Mouse (Mus musculus): ENCODE measurements around the gene Dazap2.

Gene Dazap2

DNA sequence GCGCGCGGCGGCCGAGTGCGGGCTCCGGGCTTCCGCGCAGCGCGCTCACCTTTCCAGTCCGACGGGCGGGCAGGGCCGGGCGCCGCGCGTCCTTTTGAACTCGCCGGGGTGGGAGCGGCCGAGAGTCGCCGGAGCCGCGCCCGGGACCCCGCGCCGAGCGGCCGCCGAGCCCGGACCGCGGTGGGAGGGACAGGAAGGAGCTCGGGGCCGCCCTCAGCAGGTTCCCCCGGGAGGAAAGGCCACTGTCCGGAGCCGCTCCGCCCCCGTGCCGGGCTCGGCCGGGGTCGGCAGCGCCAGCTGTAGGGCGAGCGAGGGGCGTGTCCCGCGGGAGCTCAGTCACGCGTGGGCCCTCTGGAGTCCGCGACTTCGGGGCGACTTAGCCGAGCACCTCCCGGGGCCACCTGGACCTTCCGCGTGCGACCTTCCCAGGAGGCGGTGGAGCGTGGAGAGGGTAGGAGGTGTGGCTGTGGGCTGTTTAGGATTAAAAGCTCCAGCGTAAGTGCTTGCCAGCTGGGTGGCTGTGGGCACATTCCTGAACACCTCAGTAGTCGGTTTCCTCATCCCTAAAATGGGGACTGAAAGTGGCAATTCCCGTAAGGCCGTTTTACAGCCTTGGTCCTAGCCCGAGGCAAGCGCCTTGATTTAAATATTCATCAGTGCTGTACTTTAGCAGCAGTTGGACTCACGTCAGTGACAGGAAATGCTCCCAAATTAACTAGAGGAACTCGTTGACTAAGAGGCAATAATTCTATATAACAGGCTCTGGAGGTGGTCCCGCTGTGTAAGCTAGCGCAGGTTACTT lies 21.8 kb downstream of the Dazap2 start, which contains the start of gene Smagp:
TSS of gene Smagp (minus strand) at position 241 of the 802 bp plus-strand sequence.
- no peak for DNase-seq (ENCODE audit: low read depth in 1 of 2, low spot score in 2 of 2)

DNA sequence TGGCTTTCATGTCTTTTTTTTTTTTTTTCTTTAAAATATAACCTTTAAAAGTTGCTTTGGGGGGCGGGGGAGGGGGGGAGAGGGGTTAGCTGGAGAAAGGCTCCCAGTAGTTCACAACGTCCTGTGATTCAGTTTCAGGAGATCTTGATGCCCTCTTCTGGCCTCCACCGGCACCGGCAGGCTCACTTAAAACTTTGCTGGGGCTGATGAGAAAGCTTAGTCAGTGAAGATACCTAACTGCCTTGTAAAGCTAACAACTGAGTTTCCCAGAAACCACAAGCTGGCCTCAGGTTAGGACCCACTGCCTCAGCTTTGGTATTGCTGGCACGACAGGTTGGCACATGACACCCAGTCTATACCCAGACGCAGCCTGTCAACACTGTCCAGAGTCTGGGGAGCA lies 22.5 kb downstream of the Dazap2 start:
- peak in 1 of 2 experiments; percentile 19 for DNase-seq (ENCODE audit: low read depth in 1 of 2, low spot score in 2 of 2)

DNA sequence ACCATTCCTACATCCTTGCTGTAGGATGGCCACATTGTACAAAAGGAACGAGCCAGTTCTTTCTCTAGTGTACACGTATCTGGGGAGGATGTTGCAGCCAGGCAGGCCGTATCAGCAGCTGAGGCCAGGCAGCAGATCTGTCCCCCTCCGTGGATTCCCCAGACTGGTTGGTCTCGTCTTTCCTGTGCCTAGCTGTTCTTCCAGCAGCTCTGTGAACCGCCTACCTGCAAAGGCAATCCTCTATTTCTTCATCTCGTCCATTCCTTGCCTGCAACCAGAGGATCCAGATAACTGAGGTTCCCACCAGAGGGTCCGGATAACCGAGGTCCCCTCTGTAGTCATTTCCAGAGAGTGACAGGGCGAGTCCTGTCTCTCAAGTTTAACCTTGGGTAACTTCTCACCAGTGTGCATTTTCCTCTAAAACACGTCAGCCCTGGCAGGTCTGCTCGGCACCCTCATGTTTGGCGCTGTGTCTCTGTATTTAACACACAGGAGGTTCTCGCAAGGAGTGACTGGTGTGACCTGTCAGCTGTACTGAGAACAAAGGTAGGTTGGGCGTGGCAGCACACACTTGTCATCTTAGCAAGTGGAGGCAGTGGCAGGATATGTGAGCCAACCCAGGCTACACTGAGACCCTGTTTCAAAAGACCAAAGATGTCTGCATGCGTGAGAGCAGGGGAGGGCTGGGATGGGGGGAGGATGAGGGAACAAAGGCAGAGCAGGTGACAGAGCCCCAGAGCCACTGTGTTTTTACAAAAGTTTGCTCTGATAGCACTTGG lies 25.0 kb downstream of the Dazap2 start:
- no peak for DNase-seq (ENCODE audit: low read depth in 1 of 2, low spot score in 2 of 2)

DNA sequence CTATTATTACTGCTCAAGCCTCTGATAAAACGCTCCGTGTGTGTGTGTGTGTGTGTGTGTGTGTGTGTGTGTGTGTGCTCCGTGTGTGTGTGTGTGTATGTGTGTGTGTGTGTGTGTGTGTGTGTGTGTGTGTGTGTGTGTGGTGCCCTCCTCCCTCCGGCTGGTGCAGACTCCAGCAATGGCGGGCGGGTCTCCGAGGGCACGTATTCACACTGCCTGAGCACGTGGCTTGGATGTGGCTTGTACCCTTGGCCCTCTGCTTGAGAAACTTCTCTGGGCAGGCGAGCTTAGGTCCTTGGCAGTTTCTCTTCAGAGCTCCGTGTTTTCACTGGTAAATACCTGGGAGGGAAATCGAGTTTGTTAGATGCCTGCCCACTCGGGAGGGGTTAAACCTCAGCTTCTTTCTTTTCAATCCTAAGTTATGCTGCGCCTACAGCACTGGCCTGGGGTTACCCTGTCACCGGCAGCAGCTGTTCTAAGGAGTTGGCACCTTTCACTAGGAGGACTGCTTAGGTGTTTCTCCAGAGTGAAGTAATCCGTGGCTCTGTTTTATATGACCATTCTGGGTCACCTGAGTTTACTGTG lies 26.2 kb downstream of the Dazap2 start:
- DNase-seq (ENCODE audit: low read depth in 1 of 2, low spot score in 2 of 2) = no peak

DNA sequence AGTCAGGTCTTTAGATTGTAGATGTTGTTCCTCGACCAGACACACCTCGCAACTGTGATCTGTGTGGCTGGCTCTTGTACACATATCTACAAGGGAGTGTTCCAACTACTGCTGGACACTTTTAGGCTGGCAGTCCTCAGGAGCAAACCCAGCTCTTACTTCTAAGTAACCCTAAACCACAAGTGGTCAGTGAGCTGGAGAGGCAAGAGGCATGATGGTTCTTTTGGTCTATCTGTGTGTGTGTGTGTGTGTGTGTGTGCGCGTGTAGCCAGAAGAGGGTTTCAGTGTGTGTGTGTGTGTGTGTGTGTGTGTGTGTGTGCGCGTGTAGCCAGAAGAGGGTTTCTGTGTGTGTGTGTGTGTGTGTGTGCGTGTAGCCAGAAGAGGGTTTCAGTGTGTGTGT lies 27.3 kb downstream of the Dazap2 start:
- no peak for DNase-seq (ENCODE audit: low read depth in 1 of 2, low spot score in 2 of 2)

DNA sequence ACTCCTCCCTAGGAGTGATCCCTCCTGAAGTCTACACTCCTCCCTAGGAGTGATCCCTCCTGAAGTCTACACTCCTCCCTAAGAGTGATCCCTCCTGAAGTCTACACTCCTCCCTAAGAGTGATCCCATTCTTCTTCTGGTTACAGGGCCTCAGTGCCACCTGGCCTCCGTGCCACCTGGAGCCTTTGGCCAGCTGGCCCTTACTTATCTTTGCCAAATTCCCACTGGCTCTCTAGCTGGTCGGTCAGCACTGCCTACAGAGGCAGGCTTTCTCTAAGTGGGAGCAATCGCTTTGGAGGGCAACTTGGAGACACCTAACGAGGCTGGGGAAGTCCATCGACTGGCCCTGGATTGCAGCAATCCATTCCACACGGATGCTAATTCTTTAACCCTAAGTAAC lies 31.0 kb downstream of the Dazap2 start:
- no peak for DNase-seq (ENCODE audit: low read depth in 1 of 2, low spot score in 2 of 2)

DNA sequence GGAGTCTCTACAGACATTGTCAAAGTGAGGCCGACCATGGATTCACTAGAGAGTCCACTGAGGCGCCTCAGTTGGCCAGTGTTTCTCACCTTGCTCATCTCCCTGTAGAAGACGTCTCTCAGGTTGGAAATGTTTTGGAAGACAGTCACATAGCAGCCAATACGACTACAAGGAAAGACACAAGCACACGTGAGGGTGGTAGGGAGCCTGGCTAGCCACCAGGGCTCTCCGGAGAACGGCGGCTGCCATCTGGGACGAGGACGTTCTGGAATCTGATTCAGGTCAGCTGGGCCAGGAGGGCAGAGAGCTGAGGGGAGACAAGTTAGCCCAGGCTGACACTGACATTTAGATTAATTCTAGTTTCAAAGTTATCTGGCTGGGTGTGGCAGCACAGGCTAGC lies 35.0 kb downstream of the Dazap2 start:
- no peak for DNase-seq (ENCODE audit: low read depth in 1 of 2, low spot score in 2 of 2)

DNA sequence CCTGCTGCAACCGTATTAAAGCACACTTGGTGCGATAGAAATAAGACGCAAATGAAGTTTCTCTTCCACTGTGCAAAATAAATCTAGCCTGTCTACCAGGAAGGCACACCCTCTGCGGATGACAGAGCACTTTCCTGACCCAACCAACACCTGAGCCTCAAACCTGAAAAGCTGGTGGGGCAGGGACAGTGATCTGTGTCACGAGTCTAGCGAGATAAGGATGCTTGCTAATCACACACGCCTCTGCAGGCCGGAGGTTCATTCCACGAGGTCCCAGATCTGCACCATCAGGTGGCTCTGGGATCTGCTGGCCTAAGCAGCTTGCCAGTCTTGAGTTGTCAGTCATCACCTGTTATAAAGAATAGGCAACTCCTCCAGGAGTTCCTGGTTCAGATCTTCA lies 36.5 kb downstream of the Dazap2 start:
- DNase-seq (ENCODE audit: low read depth in 1 of 2, low spot score in 2 of 2) = no peak

DNA sequence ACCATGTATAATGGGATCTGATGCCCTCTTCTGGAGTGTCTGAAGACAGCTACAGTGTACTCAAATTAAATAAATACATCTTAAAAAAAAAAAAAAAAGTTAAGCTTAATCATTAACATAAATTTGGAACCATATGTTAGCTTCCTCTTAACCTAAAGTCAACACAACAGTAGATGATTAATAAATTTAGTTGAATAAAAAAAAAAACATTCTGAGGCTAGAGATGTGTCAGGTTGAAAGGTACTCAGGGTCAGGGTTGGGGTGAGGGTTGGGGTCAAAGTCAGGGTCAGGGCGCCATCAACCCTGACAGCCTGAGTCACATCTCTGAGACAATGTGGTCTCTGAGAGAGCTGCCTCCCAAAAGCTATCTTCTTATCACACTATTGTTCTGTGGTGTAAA lies 39.1 kb downstream of the Dazap2 start:
- DNase-seq (ENCODE audit: low read depth in 1 of 2, low spot score in 2 of 2) = no peak

DNA sequence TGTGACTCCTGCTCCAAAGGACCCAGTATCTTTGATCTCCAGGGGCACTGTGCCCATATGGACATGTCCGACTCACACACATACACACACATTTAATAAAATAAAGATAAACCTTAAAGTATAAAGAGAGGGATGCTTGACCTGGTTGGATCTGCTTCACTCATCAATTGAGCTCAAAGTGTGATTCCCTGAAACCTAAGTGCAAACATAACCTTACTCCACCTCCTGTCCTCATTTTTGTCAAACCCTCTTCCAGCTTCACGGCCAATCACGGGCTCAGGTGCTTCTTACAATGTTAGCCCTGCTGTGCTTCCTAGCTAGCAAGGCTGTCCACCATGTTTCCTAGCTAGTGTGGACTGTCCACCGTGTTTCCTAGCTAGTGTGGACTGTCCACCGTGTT lies 40.1 kb downstream of the Dazap2 start:
- no peak for DNase-seq (ENCODE audit: low read depth in 1 of 2, low spot score in 2 of 2)

DNA sequence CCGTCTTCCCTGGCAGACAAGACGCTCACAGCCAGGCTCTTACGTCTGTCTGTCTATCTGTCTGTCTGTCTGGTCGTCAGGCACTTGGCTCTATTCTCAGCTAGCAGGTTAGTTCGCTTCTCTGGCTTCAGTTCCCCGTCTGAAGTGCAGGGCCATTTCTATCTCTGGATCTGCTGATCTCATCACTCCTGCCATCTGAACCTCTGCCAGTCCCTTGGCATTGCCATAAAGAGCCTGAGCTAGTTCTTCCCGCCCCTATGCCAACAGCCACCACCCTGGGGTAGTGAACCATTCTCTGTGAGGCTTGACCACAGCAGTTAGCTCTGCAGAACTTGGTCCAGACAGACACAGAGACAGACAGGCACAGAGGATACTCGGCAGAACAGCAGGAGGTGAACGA lies 45.2 kb downstream of the Dazap2 start:
- no peak for DNase-seq (ENCODE audit: low read depth in 1 of 2, low spot score in 2 of 2)

DNA sequence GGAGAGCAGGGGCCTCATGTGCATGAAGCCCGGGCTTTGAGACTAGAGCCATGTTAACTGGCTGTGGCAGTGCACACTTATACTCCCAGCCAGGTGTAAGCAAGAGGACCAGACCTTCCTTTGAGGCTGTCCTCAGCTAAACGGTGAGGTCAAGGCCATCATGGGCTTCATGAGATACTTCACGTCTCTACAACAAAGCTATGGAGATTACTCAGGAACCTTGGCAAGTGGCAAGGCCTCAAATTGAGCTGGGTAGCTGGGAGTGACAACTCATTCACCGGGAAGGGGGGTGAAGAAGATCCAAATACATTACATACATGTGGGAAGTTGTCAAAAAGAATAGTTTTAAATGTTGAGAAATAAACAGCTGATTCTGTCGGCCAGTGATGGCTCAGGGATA lies 45.7 kb downstream of the Dazap2 start:
- no peak for DNase-seq (ENCODE audit: low read depth in 1 of 2, low spot score in 2 of 2)

DNA sequence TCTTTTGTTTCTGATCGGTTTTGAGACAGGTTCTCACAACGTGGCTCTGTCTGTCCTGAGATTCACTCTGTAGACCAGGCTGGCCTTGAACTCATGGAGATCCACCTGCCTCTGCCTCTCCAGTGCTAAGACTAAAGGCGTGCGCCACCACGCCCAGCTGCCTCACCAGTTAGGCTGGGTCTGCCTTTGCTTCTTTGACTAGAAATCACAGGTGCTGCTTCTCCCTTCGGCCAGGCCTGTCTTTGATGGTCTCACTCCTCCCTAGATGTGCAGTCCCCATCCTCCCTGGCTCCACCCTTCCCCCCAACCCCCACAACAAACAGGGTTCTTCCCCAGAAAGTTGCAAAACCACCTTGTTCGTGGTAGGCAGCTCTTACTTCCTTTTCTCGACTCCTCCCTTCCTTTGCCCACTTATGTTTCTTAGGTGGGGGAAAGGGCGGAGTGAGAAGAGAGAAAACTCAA lies 49.7 kb downstream of the Dazap2 start:
- no peak for DNase-seq (ENCODE audit: low read depth in 1 of 2, low spot score in 2 of 2)

DNA sequence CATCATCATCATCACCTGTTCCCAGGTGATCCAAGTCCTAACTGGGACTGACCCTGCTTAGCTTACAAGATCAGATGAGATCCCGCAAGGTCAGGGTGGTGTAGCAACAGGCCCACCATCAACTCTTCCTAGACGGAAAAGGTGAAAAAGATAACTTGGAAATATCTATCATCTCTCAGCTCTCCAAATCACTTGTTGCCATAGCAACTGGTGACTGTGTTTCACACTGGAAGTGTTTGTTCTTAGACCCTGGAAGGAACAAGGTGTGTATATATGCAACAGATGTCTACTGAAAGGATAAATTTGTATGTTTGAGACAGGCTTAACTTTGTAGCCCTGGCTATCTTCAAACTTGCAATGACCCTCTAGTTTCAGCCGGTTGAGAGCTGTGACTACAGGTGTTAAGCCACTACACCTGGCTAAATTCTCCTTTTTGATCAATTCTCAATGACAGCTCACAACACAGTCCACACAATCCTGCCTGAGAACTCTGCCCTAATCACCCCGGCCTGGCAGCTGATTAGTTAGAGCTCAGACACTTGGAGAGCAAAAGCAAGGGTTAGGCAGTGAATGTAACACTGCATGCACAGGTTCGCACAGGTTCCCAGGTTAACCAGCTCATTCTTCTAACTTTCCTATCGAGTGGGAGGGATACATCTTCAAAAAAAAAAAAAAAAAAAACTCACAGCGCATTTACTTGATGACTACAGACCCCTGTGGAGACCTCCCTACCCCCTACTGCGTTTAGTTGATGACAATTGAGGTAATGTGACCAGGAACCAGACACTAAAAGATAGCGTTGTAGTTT lies 50.5 kb downstream of the Dazap2 start:
- DNase-seq (ENCODE audit: low read depth in 1 of 2, low spot score in 2 of 2) = no peak

DNA sequence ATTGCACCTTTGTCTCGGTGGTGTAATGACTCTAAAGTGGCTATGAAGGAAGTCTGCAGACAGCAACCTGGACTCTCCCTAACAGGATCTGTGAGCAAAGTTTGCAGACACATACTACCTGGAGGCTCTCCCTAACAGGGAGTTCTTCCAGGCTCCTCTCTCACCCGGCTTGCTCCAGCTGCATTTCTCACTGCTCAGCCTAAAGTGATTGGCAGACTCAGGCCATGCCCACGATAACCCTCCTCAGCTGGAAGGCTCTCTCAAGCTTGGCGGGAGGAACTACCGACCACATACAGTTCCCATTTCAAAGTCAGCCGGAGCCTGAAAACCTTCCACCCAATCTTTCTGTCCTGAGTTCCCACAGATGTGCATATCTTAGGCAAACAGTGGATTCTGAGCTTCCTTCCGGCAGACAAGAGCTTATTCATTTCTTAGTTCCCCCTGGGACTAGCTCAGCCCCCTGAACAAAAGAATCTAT lies 51.1 kb downstream of the Dazap2 start:
- no peak for DNase-seq (ENCODE audit: low read depth in 1 of 2, low spot score in 2 of 2)

DNA sequence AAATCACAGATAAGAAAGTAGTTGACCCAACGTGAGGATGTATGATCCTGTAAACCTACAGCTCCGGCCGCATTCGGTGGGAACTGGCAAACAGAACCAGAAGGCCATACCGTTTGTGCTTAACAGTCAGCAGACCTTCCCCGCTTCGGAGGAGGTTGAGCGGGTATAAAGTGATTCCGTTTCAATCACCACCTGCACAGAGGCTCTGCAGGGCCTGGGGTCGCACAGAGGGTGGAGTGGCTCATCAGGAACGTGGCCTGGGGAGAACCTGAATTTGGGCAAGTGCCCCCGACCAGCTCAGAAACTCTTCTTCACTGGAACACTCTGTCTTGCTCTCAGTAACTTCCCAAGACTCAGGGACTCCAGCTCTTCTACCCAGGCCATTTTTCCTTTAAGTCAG lies 51.7 kb downstream of the Dazap2 start:
- DNase-seq (ENCODE audit: low read depth in 1 of 2, low spot score in 2 of 2) = no peak

DNA sequence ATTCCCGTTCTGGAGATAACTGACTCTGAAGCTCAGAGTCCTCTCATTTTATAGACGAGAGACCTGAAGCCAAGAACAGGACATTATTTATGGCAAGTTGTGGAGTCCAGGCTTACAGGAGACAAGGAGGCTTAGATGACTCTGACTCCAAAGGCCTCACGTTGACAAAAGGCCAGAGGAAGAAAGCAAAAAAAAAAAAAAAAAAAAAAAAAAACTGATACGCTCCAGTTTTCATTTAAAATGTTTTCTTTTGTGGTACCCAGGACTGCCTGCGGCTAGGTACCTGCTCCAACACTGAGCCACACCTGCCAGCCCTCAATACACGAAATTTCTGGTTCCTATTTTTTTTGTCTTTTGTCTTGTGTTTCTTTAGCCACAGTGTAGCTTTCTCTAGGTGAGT lies 52.3 kb downstream of the Dazap2 start:
- no peak for DNase-seq (ENCODE audit: low read depth in 1 of 2, low spot score in 2 of 2)

DNA sequence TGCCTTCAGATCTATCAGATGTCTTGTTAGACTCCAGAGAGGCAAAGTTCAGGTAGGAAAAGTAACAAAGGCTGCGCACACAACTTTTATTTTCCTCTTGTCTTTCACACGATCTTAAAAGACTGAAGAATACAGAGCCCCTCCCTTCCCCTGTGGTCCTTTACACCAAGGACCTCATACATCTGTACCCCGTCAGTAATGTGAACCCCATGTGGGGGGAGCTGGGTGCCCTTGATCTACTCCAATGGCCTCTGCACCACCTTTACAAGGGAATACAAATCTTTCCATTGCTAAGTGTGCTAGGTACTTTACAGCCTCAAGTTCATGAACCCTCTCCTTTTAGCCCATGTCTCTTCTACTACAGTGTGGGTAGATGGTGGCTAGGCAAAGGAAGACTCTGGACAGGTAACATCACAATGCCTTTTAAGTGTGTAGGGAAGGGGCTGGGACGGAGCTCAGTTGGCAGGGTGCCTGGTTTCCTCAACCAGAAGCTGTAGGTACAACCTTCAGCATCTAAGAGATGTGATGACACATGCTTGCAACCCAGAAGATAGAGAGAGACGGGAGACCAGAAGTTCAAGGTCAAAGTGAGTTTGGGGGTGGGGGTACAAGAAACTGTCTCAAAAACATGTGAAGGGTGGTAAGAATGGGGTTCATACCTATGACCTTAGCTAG lies 52.9 kb downstream of the Dazap2 start:
- DNase-seq (ENCODE audit: low read depth in 1 of 2, low spot score in 2 of 2) = no peak

DNA sequence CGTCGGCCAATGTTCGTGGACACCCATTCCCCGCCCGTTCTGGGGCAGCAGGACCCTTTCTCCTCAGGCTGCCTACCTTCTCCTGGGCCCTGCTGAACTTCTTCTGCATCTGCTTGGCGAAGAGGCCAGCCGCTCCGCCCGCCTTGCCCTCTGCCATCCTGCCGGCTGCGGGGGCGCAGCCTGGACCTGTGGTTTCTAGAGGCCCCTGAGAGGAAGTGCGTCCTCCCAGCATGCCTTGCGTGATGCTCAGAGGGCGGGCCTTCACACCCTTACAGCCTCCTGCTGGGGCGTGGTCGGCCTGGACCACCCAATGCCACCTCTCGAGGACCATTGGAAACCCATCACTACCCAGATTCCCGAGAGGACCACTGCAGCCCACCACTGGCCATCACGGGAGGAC lies 54.2 kb downstream of the Dazap2 start, which contains the start of gene Bin2:
TSS of gene Bin2 (minus strand) at position 217 of the 400 bp plus-strand sequence.
- peak in 1 of 2 experiments; percentile 63 for DNase-seq (ENCODE audit: low read depth in 1 of 2, low spot score in 2 of 2)

DNA sequence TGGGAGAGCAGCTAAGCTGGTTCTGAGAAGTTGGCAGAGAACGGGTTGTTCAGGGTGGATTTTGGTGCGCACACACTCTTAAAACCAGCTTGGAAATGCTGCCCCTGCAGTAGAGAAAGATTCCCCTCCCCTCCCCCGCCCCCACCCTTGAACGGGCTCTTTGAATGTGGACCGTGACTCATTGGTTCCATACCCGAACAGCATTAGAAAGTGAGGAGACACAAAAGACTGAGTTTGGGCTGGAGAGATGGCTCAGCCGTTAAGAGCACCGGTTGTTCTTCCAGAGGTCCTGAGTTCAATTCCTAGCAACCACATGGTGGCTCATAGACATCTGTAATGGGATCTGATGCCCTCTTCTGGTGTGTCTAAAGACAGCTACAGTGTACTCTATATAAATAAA lies 54.9 kb downstream of the Dazap2 start:
- DNase-seq (ENCODE audit: low read depth in 1 of 2, low spot score in 2 of 2) = no peak

Measured in monocyte, adult 2 months (primary cell).